Mouse (Mus musculus): ENCODE measurements around the gene Ogdh. TPM values are rescaled to one million over a fixed set of nuclear protein-coding genes. Genes with fewer than 3 reads are reported as not detected.

The Ogdh gene
- polyA plus RNA-seq, 1 experiment: 346 TPM

GRCm38 (mm10) chr11:6276466-6276865, 15.0 kb upstream of the Ogdh start:
- Histone ChIP-seq H3K27ac (ENCODE audit: insufficient read depth, low read depth, low read length) (no peak overlapping the region), H3K4me1 (ENCODE audit: control insufficient read depth, insufficient read depth, insufficient read length, low read length) (peaks cover 4% of the 10 kb centered on the region; the same call in 1 of the 2 replicates), H3K27me3 (ENCODE audit: control insufficient read depth, insufficient read depth, low read length) (no peaks in the 10 kb centered on the region), H3K4me3 (ENCODE audit: low read depth, low read length) (no peak overlapping the region), H3K36me3 (ENCODE audit: control insufficient read depth, insufficient read depth, low read length) (peaks cover 5% of the 10 kb centered on the region)
- no peak for TF ChIP-seq CTCF (IDR thresholded peaks at IDR 0.05; ENCODE audit: extremely low read depth, insufficient read length, insufficient replicate concordance, low read depth, low read length)
- no peak for TF ChIP-seq POLR2A (IDR thresholded peaks at IDR 0.05; ENCODE audit: low read depth, low read length)
- WGBS: 68% methylated on average over 3 of the region's 3 CpGs

DNA sequence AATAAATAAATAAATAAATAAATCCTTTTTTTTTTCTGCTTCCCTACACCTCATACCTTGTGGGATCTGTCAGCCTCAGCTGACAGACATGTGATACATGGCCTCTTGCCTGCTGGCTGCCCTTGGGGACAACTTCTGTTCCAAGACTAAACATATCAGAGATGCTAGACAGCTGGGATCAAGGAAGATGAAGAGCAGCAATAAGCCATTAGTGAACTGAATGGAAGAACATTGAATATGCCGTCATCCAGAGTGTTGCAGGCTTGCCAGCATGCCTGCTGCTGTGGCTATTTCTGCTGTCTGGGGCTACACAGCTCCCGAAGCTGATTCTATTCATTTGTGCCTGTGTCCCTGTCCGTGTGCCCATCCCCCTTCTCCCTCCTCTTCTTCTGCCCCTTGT, 8.5 kb upstream of the Ogdh start:
- 78% methylated on average over 3 of the region's 3 CpGs for WGBS
- H3K27ac ChIP-seq (ENCODE audit: insufficient read depth, low read depth, low read length): no peak overlapping the region
- no peaks in the 10 kb centered on the region for H3K27me3 ChIP-seq (ENCODE audit: control insufficient read depth, insufficient read depth, low read length)
- no peak overlapping the region for H3K4me3 ChIP-seq (ENCODE audit: low read depth, low read length)
- H3K4me1 ChIP-seq (ENCODE audit: control insufficient read depth, insufficient read depth, insufficient read length, low read length): no peaks in the 10 kb centered on the region
- H3K36me3 ChIP-seq (ENCODE audit: control insufficient read depth, insufficient read depth, low read length): no peaks in the 10 kb centered on the region
- TF ChIP-seq CTCF (IDR thresholded peaks at IDR 0.05; ENCODE audit: extremely low read depth, insufficient read length, insufficient replicate concordance, low read depth, low read length) (no peak), POLR2A (IDR thresholded peaks at IDR 0.05; ENCODE audit: low read depth, low read length) (no peak)

- Histone ChIP-seq H3K4me1 (ENCODE audit: control insufficient read depth, insufficient read depth, insufficient read length, low read length) (no peaks in the 10 kb centered on the region; the same call in 1 of the 2 replicates), H3K36me3 (ENCODE audit: control insufficient read depth, insufficient read depth, low read length) (no peaks in the 10 kb centered on the region), H3K27ac (ENCODE audit: insufficient read depth, low read depth, low read length) (no peak overlapping the region), H3K4me3 (ENCODE audit: low read depth, low read length) (no peak overlapping the region), H3K27me3 (ENCODE audit: control insufficient read depth, insufficient read depth, low read length) (no peaks in the 10 kb centered on the region)
- WGBS: 98% methylated on average over 3 of the region's 3 CpGs
- TF ChIP-seq CTCF (IDR thresholded peaks at IDR 0.05; ENCODE audit: extremely low read depth, insufficient read length, insufficient replicate concordance, low read depth, low read length) (no peak), POLR2A (IDR thresholded peaks at IDR 0.05; ENCODE audit: low read depth, low read length) (no peak)
These were observed 1.3 kb upstream of the Ogdh start for GRCm38 (mm10) chr11:6290138-6290537.

DNA sequence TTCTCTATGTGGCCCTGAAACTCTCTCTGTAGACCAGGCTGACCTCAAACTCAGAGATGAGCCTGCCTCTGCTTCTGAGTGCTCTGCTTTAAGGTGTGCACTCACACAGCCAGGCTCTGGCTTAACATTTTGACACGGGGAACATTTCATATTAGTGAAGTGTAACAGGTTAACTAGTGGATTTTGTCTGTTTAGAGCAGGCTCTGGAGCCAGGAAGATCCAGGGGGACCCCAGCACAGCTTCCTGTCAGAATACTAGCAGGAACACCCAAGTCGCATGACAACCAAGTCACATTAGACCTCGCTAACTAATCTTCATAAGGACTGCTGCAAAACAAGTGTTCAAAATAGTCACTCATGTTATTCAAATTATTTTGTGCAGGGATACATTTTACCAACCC, 550 bp upstream of the Ogdh start:
- H3K4me3 ChIP-seq (ENCODE audit: low read depth, low read length): peak overlapping the region; percentile 87
- TF ChIP-seq CTCF (IDR thresholded peaks at IDR 0.05; ENCODE audit: extremely low read depth, insufficient read length, insufficient replicate concordance, low read depth, low read length) (no peak), POLR2A (IDR thresholded peaks at IDR 0.05; ENCODE audit: low read depth, low read length) (no peak)
- no peaks in the 10 kb centered on the region; the same call in 1 of the 2 replicates for H3K4me1 ChIP-seq (ENCODE audit: control insufficient read depth, insufficient read depth, insufficient read length, low read length)
- H3K27ac ChIP-seq (ENCODE audit: insufficient read depth, low read depth, low read length): peak overlapping the region; percentile 97
- 38% methylated on average over 3 of the region's 3 CpGs for WGBS
- H3K36me3 ChIP-seq (ENCODE audit: control insufficient read depth, insufficient read depth, low read length): peaks cover under 1% of the 10 kb centered on the region; the same call in 1 of the 2 replicates
- no peaks in the 10 kb centered on the region for H3K27me3 ChIP-seq (ENCODE audit: control insufficient read depth, insufficient read depth, low read length)

DNA sequence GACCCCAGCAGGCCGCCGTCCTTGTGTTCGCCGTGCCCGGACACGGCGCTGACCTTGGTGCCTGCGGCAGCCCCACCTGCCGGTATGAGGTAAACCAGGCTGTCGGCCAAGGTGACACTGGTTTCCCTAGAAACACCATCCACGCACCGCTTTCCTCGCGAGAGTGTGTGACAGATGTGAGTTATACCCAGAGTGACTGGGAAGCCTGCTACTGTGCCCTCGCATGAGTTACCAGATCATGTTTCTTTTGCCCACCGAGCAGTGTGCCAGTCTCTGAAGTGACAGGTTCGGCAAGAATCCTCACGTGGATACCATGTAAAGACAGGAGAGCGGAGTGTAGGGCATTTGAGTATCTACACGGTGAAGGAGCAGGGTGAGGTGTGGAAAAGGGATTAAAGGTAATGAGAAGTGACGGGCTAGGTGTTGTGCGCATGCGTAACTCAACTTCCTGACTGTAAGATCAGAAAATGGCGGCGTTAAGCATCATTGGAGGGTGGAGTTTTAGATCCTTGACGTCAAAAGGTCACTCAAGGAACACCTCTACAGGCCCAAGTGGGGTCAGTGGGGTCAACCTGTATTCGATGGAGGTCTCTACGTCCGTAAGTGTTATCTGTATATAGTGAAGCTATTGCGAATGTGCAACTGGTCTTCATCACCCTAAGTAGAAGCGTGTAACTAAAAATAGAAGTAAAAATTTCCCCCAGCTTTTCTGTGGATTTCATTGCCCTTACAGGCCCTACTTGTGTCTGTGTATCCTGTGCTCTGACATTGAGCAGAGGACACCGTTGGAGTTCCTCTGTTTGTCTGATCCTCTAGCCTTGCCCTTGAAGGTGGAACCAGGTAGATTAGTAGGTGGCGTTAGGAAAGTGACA, 919 bp downstream of the Ogdh start:
- peak; percentile 20; the same call in 1 of the 2 replicates for TF ChIP-seq CTCF (IDR thresholded peaks at IDR 0.05; ENCODE audit: extremely low read depth, insufficient read length, insufficient replicate concordance, low read depth, low read length)
- 0 out of 2 replicates have a peak, but pooled peaks have one; percentile 34 for TF ChIP-seq POLR2A (IDR thresholded peaks at IDR 0.05; ENCODE audit: low read depth, low read length)
- 10% methylated on average over 33 of the region's 33 CpGs for WGBS

GRCm38 (mm10) chr11:6292988-6293349, 1.5 kb downstream of the Ogdh start:
- peak overlapping the region; percentile 43; the same call in 1 of the 2 replicates for H3K4me3 ChIP-seq (ENCODE audit: low read depth, low read length)
- peaks cover 7% of the 10 kb centered on the region; the same call in 1 of the 2 replicates for H3K4me1 ChIP-seq (ENCODE audit: control insufficient read depth, insufficient read depth, insufficient read length, low read length)
- WGBS: 80% methylated on average over 4 of the region's 4 CpGs
- H3K27me3 ChIP-seq (ENCODE audit: control insufficient read depth, insufficient read depth, low read length): no peaks in the 10 kb centered on the region
- peaks cover 16% of the 10 kb centered on the region for H3K36me3 ChIP-seq (ENCODE audit: control insufficient read depth, insufficient read depth, low read length)
- TF ChIP-seq POLR2A (IDR thresholded peaks at IDR 0.05; ENCODE audit: low read depth, low read length): no peak
- no peak for TF ChIP-seq CTCF (IDR thresholded peaks at IDR 0.05; ENCODE audit: extremely low read depth, insufficient read length, insufficient replicate concordance, low read depth, low read length)
- H3K27ac ChIP-seq (ENCODE audit: insufficient read depth, low read depth, low read length): peak overlapping the region; percentile 97

More for the DNA sequence above, 919 bp downstream of the Ogdh start:
- Histone ChIP-seq H3K4me3 (ENCODE audit: low read depth, low read length) (peak overlapping the region; percentile 87), H3K27me3 (ENCODE audit: control insufficient read depth, insufficient read depth, low read length) (no peaks in the 10 kb centered on the region), H3K27ac (ENCODE audit: insufficient read depth, low read depth, low read length) (peak overlapping the region; percentile 97), H3K36me3 (ENCODE audit: control insufficient read depth, insufficient read depth, low read length) (peaks cover 11% of the 10 kb centered on the region), H3K4me1 (ENCODE audit: control insufficient read depth, insufficient read depth, insufficient read length, low read length) (peaks cover 4% of the 10 kb centered on the region; the same call in 1 of the 2 replicates)

DNA sequence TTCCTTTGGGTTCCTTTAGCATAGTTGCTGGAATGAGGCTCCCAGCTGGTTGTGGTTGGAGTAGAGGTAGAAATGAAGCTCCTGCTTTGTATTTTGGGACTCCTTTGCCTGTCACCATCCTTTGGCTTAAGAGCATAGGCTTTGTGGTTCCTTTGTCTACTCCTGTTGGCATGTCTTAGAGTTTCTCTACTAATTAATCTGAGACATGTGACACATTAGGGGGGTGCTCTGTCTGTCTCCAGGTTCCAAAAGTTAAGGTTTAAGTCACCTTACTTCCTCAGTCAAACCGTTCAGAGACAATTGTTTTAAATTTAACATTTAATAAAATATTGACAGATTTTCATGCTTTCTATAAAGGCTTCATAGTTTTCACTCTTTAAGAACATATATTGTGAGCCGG, 2.2 kb downstream of the Ogdh start:
- TF ChIP-seq POLR2A (IDR thresholded peaks at IDR 0.05; ENCODE audit: low read depth, low read length) (no peak), CTCF (IDR thresholded peaks at IDR 0.05; ENCODE audit: extremely low read depth, insufficient read length, insufficient replicate concordance, low read depth, low read length) (no peak)
- Histone ChIP-seq H3K27me3 (ENCODE audit: control insufficient read depth, insufficient read depth, low read length) (no peaks in the 10 kb centered on the region), H3K36me3 (ENCODE audit: control insufficient read depth, insufficient read depth, low read length) (peaks cover 22% of the 10 kb centered on the region), H3K27ac (ENCODE audit: insufficient read depth, low read depth, low read length) (peak overlapping the region; percentile 88), H3K4me1 (ENCODE audit: control insufficient read depth, insufficient read depth, insufficient read length, low read length) (peaks cover 7% of the 10 kb centered on the region; the same call in 1 of the 2 replicates), H3K4me3 (ENCODE audit: low read depth, low read length) (no peak overlapping the region)
- WGBS: 81% methylated on average over 2 of the region's 2 CpGs
